Mouse (Mus musculus) kidney, adult 9 months (tissue): ENCODE results near the gene Polr2h.
A peak's percentile ranks its signal among the peaks of the same experiment; 100 is the strongest.

Experiments used
- DNase-seq: peaks from one replicate; pipeline ENCODE4 v3.0.0; 2022

Polr2h gene

GRCm38 (mm10) chr16:20701729-20702521, 15.5 kb upstream of the Polr2h start:
- DNase-seq, result no peak

- peak; percentile 80 for DNase-seq
Measured at GRCm38 (mm10) chr16:20702522-20702893, 15.0 kb upstream of the Polr2h start.

- DNase-seq, result no peak
Measured at GRCm38 (mm10) chr16:20703071-20703470, 14.4 kb upstream of the Polr2h start.

- DNase-seq, result no peak
Measured at GRCm38 (mm10) chr16:20703699-20704400, 13.6 kb upstream of the Polr2h start.

- DNase-seq, result no peak
Measured at GRCm38 (mm10) chr16:20705786-20706185, 11.7 kb upstream of the Polr2h start.

GRCm38 (mm10) chr16:20706407-20707055, 10.9 kb upstream of the Polr2h start:
- no peak for DNase-seq

GRCm38 (mm10) chr16:20708220-20708938, 9.1 kb upstream of the Polr2h start:
- no peak for DNase-seq

- DNase-seq, result no peak
Measured at GRCm38 (mm10) chr16:20708939-20709734, 8.3 kb upstream of the Polr2h start.

GRCm38 (mm10) chr16:20710370-20710769, 7.1 kb upstream of the Polr2h start:
- DNase-seq, result no peak

- no peak for DNase-seq
Measured at GRCm38 (mm10) chr16:20710810-20711209, 6.7 kb upstream of the Polr2h start.

- no peak for DNase-seq
Measured at GRCm38 (mm10) chr16:20712190-20712589, 5.3 kb upstream of the Polr2h start.

- DNase-seq, result no peak
Measured at GRCm38 (mm10) chr16:20712889-20713288, 4.6 kb upstream of the Polr2h start.

- DNase-seq, result no peak
Measured at GRCm38 (mm10) chr16:20714307-20715080, 3.0 kb upstream of the Polr2h start.

GRCm38 (mm10) chr16:20715161-20715560, 2.3 kb upstream of the Polr2h start:
- DNase-seq, result no peak

- DNase-seq, result no peak
Measured at GRCm38 (mm10) chr16:20715566-20715965, 1.9 kb upstream of the Polr2h start.

- DNase-seq, result peak; percentile 84
Measured at GRCm38 (mm10) chr16:20715976-20716840, 1.3 kb upstream of the Polr2h start.

GRCm38 (mm10) chr16:20716841-20717180, 654 bp upstream of the Polr2h start:
- DNase-seq, result no peak

- DNase-seq, result no peak
Measured at GRCm38 (mm10) chr16:20717978-20718670, 659 bp downstream of the Polr2h start.

- no peak for DNase-seq
Measured at GRCm38 (mm10) chr16:20721808-20722207, 4.3 kb downstream of the Polr2h start.

- DNase-seq, result no peak
Measured at GRCm38 (mm10) chr16:20722736-20723135, 5.3 kb downstream of the Polr2h start.
